8 mouse cellular contexts compared by ENCODE assay signal in genomic region chr2:35660953-35661374, GRCm38 (mm10).
DNase-seq lines count a peak whose midpoint lies in the region; ATAC-seq and TF ChIP-seq lines count a peak whose summit lies in the region.

No protein-coding gene starts in this region.

- H3K79me2 ChIP-seq in heart, adult 2 months (replicated peaks; ENCODE audit: control insufficient read depth, insufficient read depth, low read length): peaks cover 3% of the 10 kb centered on the region

- peak overlapping the region; percentile 40 for H3K4me3 ChIP-seq in heart, adult 2 months
- peak overlapping the region; percentile 18; the same call in 1 of the 2 replicates for H3K4me3 ChIP-seq in embryonic fibroblast, embryonic 13.5 days (ENCODE audit: insufficient read depth, low read length)
- peak overlapping the region; percentile 86 for H3K4me3 ChIP-seq in lung, embryonic 16.5 days (ENCODE audit: low read length)

- H3K27me3 ChIP-seq in heart, adult 2 months (ENCODE audit: control insufficient read depth, insufficient read depth, low read length): no peaks in the 10 kb centered on the region
- H3K27me3 ChIP-seq in lung, embryonic 16.5 days (ENCODE audit: control insufficient read depth, insufficient read depth, low read depth, low read length): no peaks in the 10 kb centered on the region

- H3K9me3 ChIP-seq in lung, embryonic 16.5 days (ENCODE audit: control insufficient read depth, low read length): no peaks in the 10 kb centered on the region

- peak overlapping the region; percentile 40 for H3K9ac ChIP-seq in heart, adult 2 months (ENCODE audit: low read depth, low read length)
- peak overlapping the region; percentile 91 for H3K9ac ChIP-seq in lung, embryonic 16.5 days (ENCODE audit: low read length)

- TF ChIP-seq CTCF in heart, adult 2 months (IDR thresholded peaks at IDR 0.05): no peak
- no peak for TF ChIP-seq CTCF in embryonic fibroblast, embryonic 13.5 days (IDR thresholded peaks at IDR 0.05; ENCODE audit: borderline replicate concordance, insufficient read depth, low read length)

- H3K36me3 ChIP-seq in heart, adult 2 months (ENCODE audit: control insufficient read depth, insufficient read depth, low read length): no peaks in the 10 kb centered on the region
- H3K36me3 ChIP-seq in lung, embryonic 16.5 days (ENCODE audit: control insufficient read depth, insufficient read depth, low read length): no peaks in the 10 kb centered on the region

- DNase-seq in heart, adult 2 months: peak; percentile 76 to 82
- DNase-seq in heart, adult 8-10 months (ENCODE audit: low spot score): no peak
- peak; percentile 86 to 88 for DNase-seq in heart, postnatal 14 days
- peak; percentile 63 for DNase-seq in layer of hippocampus, adult 9-11 months
- peak; percentile 71 for DNase-seq in ovary, postnatal 14 days (ENCODE audit: low spot score)
- peak; percentile 87 for DNase-seq in thymus, postnatal 4 days

- H3K4me2 ChIP-seq in lung, embryonic 16.5 days (ENCODE audit: low read depth, low read length): peak overlapping the region; percentile 63

- no peak overlapping the region for H3K27ac ChIP-seq in heart, adult 2 months
- no peak overlapping the region for H3K27ac ChIP-seq in embryonic fibroblast, embryonic 13.5 days (ENCODE audit: insufficient read depth, low read length)
- H3K27ac ChIP-seq in lung, embryonic 16.5 days (ENCODE audit: low read length): peak overlapping the region; percentile 82; the same call in 1 of the 2 replicates

- TF ChIP-seq POLR2A in heart, adult 2 months (IDR thresholded peaks at IDR 0.05; ENCODE audit: insufficient read depth, low read depth, low read length): no peak
- no peak for TF ChIP-seq POLR2A in embryonic fibroblast, embryonic 13.5 days (IDR thresholded peaks at IDR 0.05; ENCODE audit: low read depth, low read length)

- peaks cover 24% of the 10 kb centered on the region for H3K4me1 ChIP-seq in heart, adult 2 months (ENCODE audit: control insufficient read depth, insufficient read depth, low read length)
- peaks cover 6% of the 10 kb centered on the region; the same call in 1 of the 2 replicates for H3K4me1 ChIP-seq in embryonic fibroblast, embryonic 13.5 days (ENCODE audit: control insufficient read depth, insufficient read depth, low read length)
- peaks cover 50% of the 10 kb centered on the region for H3K4me1 ChIP-seq in lung, embryonic 16.5 days (replicated peaks; ENCODE audit: control insufficient read depth, insufficient read depth, low read length)

- intact Hi-C loops in heart, adult 2 months (cut with DNase I): loop anchor here (2.0 kb wide), 1 partner anchor 36 kb away; no protein-coding TSS in a partner anchor
- intact Hi-C loops in heart, postnatal 14 days (cut with DNase I): loop anchor here (2.0 to 5.0 kb wide), 3 partner anchors 36 to 68 kb away; no protein-coding TSS in a partner anchor

- no peak for TF ChIP-seq EP300 in heart, adult 2 months (IDR thresholded peaks at IDR 0.05; ENCODE audit: insufficient read depth, low read depth, low read length)

- ATAC-seq in lung, embryonic 16.5 days (ENCODE audit: low read depth): peak; percentile 83

- WGBS in heart, adult 2 months: 13% methylated on average over 44 of the region's 47 CpGs
- WGBS in lung, embryonic 16.5 days: 2% methylated on average over 12 of the region's 47 CpGs

Comparison
In these comparisons a context has a peak if more than half of its experiments do, and no peak if none do; other contexts are left out.
1. H3K4me3 ChIP-seq: peak in every context shown above with its lines; median percentile 86 in lung, embryonic 16.5 days; 40 in heart, adult 2 months; 18 in embryonic fibroblast, embryonic 13.5 days.